Mouse (Mus musculus) hindbrain, postnatal 0 days (tissue): ENCODE data around the gene Pirb. TPM values are rescaled to one million over a fixed set of nuclear protein-coding genes. Genes with fewer than 3 reads are reported as not detected.
"Not testable (repeated sequence)": the region's sequence is repeated elsewhere in the genome, so short reads cannot be mapped to it uniquely, and the experiment has no call there.

ENCODE experiments used
- ATAC-seq: fragments of 200-750 bp; cut with Nextera tagmentation; 2 replicates; pipeline ENCODE4 v1.8.0; 2017; ENCODE audit warnings: mild to moderate bottlenecking, moderate TSS enrichment, moderate library complexity
- DNase-seq: peaks from one replicate; pipeline ENCODE4 v3.0.0-alpha.2; 2015; ENCODE audit warnings: low spot score
- H3K27ac ChIP-seq: fragments of 300-500 bp; sonication (generic); 2 replicates; pipeline ENCODE4 v1.5.1; 2014; ENCODE audit warnings: mild to moderate bottlenecking
- H3K27me3 ChIP-seq: fragments of 300-500 bp; sonication (generic); 2 replicates; pipeline ENCODE4 v1.6.1; 2014; ENCODE audit warnings: low read length, mixed read lengths; ENCODE audit not compliant: insufficient read depth
- H3K36me3 ChIP-seq: fragments of 300-500 bp; sonication (generic); 2 replicates; pipeline ENCODE4 v1.6.1; 2014; ENCODE audit warnings: low read length, mixed read lengths; ENCODE audit not compliant: insufficient read depth
- H3K4me1 ChIP-seq: fragments of 300-500 bp; sonication (generic); 2 replicates; pipeline ENCODE4 v1.6.1; 2014; ENCODE audit warnings: antibody characterized with exemption, low read length, mixed read lengths; ENCODE audit not compliant: insufficient read depth
- H3K4me2 ChIP-seq: fragments of 300-500 bp; sonication (generic); 2 replicates; pipeline ENCODE4 v1.6.1; 2014; ENCODE audit warnings: low read depth, mild to moderate bottlenecking, low read length, moderate library complexity, mixed read lengths
- H3K4me3 ChIP-seq: fragments of 300-500 bp; sonication (generic); 2 replicates; pipeline ENCODE4 v1.5.1; 2014; ENCODE audit warnings: low read length
- H3K9ac ChIP-seq: fragments of 300-500 bp; sonication (generic); replicated peaks from 2 replicates; pipeline ENCODE4 v1.6.1; 2014; ENCODE audit warnings: mild to moderate bottlenecking, low read length, moderate library complexity, mixed read lengths
- H3K9me3 ChIP-seq: fragments of 300-500 bp; sonication (generic); 2 replicates; pipeline ENCODE4 v1.6.1; 2016; ENCODE audit warnings: low read length, mixed read lengths
- CTCF ChIP-seq: IDR thresholded peaks from 2 replicates; pipeline ENCODE4 v1.5.1; 2016; ENCODE audit warnings: antibody characterized with exemption, control low read depth, low read depth
- WGBS: fragments of 180-500 bp; shearing (Covaris S2); extraction: QIAGEN DNeasy Blood & Tissue Kit; methylation state at CpG from one replicate; pipeline ENCODE4 v1.1.7; 2014; 5-methylcytosine and 5-hydroxymethylcytosine counted together
- polyA plus RNA-seq: library from polyadenylated mRNA; unstranded; fragments of >200 nt; fragmentation: Nextera tagmentation; extraction: Ambion mirVana; gene quantifications from 2 replicates; pipeline ENCODE4 v1.2.1, GENCODE M21; 2015
- total RNA-seq: library from RNA; depleted of rRNA; stranded (reverse); fragments of >200 nt; gene quantifications from 2 replicates; pipeline ENCODE4 v1.2.3, GENCODE M21; 2014; rRNA removed

The Pirb gene
- total RNA-seq: 0.37 TPM in 1 of 2 replicates, not detected in the other
- polyA plus RNA-seq: 0.39 and 0.47 TPM in 2 replicates

GRCm38 (mm10) chr7:3720268-3720667 lies at the start of gene Pirb:
Pirb (minus strand) TSS chr7:3720391.
- H3K4me1 ChIP-seq, H3K9me3 ChIP-seq, H3K9ac ChIP-seq, ATAC-seq, H3K27ac ChIP-seq, H3K27me3 ChIP-seq, H3K4me3 ChIP-seq, H3K36me3 ChIP-seq, H3K4me2 ChIP-seq, DNase-seq: not testable (repeated sequence)
- 17% methylated on average over 1 of the region's 3 CpGs for WGBS

DNA sequence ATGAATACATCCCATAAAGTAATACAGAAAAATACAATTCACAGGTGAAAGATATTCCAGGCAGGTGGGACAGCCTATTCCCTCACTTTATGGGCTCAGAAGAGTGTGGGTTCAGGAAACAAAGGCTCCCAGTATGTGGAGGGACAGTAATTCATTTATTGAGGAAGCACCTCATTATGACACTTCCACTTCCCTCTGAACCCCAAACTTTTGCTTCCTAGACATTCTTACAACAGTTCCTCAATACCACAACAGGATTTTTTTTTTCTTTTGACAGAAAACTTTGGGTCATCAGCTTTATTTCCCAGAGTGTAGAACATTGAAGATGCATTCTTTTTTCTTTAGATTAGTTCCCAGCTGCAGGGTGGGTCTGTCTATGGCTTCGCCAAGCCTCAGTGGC lies 12.5 kb upstream of the Pirb start:
- not testable (repeated sequence) for H3K4me1 ChIP-seq, H3K9me3 ChIP-seq, DNase-seq, H3K4me2 ChIP-seq, ATAC-seq, H3K27ac ChIP-seq, H3K27me3 ChIP-seq, H3K36me3 ChIP-seq, H3K9ac ChIP-seq, H3K4me3 ChIP-seq
- no CpG with 5 or more reads among the region's 1 CpGs for WGBS

- H3K27me3 ChIP-seq, H3K9me3 ChIP-seq, ATAC-seq, H3K36me3 ChIP-seq, H3K4me3 ChIP-seq, H3K27ac ChIP-seq, DNase-seq, H3K4me1 ChIP-seq, H3K9ac ChIP-seq, H3K4me2 ChIP-seq: not testable (repeated sequence)
These were observed 5.3 kb upstream of the Pirb start for GRCm38 (mm10) chr7:3725459-3725858.

- ATAC-seq (no peak), DNase-seq (no peak)
- TF ChIP-seq CTCF: no peak
- Histone ChIP-seq H3K9ac (no peak overlapping the region), H3K4me1 (no peaks in the 10 kb centered on the region), H3K27me3 (no peaks in the 10 kb centered on the region), H3K4me3 (no peak overlapping the region), H3K36me3 (no peaks in the 10 kb centered on the region), H3K9me3 (no peaks in the 10 kb centered on the region), H3K4me2 (no peak overlapping the region), H3K27ac (no peak overlapping the region)
- 69% methylated on average over 1 of the region's 1 CpGs for whole genome bisulfite sequencing
These were observed 4.9 kb downstream of the Pirb start for GRCm38 (mm10) chr7:3715249-3715648.

DNA sequence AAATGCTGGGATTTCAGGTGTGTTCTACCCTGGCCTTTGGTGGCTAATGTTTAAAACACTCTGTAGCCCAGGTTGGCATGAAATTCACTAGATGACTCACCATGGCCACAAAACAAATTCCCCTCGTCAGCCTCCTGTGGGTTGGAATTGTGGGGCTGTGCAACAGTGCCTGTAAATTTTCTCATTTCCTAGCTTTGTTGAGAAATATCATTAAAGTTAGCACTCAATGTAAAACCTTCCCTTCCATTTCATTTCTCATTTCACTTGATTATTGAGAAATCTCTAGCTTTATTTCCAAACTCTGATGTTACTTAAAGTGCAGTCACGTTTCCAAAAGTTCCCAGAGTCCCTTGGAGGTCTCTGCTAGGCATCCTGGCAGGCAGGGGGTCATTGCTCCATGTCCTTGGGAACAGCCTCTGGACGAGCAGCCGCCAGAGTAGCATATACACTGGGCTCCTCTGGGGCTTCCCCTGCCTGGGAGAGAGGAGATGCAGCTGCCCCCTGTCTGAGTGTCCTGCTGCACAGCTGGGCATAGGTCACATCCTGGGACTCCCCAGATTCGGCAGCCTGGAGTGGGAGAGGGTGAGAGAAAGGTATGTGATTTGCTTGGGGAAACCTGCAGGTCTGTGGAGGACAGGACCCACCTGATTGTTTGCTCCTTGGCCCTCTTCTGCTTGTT lies 7.8 kb downstream of the Pirb start:
- DNase-seq: no peak
- Histone ChIP-seq H3K27me3 (no peaks in the 10 kb centered on the region), H3K27ac (no peak overlapping the region), H3K4me1 (no peaks in the 10 kb centered on the region), H3K9me3 (no peaks in the 10 kb centered on the region), H3K9ac (no peak overlapping the region), H3K4me2 (no peak overlapping the region), H3K4me3 (no peak overlapping the region), H3K36me3 (0 out of 2 replicates have a peak, but pooled peaks cover 3% of the 10 kb centered on the region)
- TF ChIP-seq CTCF: no peak
- 38% methylated on average over 5 of the region's 5 CpGs for WGBS
- ATAC-seq: no peak

DNA sequence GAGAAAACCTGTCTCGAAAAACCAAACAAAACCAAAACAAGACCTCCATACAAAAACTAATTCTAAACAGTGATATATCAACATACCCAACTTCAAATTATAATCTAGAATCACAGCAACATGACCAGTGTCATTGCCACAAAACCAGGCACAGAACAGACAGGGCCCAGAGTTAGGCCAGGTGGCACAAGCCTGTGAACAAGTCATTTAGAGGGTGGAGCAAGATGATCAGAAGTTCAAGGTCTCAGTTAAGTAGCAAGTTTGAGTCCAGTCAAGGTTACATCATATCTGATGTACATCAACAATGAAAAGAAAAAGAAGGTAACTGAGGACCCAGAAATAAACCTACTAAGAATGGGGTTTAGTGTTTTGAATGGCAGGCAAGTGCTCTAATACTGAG lies 11.2 kb downstream of the Pirb start:
- H3K27me3 ChIP-seq: no peaks in the 10 kb centered on the region
- no peaks in the 10 kb centered on the region for H3K9me3 ChIP-seq
- no peak overlapping the region for H3K4me2 ChIP-seq
- H3K4me3 ChIP-seq: no peak overlapping the region
- DNase-seq (no peak), ATAC-seq (no peak)
- peaks cover 9% of the 10 kb centered on the region for H3K36me3 ChIP-seq
- WGBS: 54% methylated on average over 1 of the region's 1 CpGs
- H3K9ac ChIP-seq: no peak overlapping the region
- peaks cover 10% of the 10 kb centered on the region for H3K4me1 ChIP-seq
- no peak for TF ChIP-seq CTCF
- no peak overlapping the region for H3K27ac ChIP-seq

DNA sequence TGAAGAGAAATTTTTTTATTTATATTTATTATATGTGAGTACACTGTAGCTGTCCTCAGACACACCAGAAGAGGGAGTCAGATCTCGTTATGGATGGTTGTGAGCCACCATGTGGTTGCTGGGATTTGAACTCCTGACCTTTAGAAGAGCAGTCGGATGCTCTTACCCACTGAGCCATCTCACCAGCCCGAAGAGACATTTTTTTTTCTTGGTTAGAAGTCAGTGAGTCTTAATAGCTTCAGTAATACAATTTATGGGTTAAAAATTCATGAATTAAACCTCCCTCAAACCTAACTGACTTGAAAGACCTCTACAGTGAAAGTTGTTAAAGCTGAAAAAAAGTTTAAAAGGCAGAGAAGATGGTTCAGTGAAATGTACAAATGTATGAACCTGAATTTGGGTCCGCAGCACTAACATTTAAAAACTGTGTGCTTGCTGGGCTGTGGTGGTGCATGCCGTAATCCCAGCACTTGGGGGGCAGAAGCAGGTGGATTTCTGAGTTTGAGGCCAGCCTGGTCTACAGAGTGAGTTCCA lies 11.7 kb downstream of the Pirb start:
- not testable (repeated sequence) for H3K4me3 ChIP-seq, H3K9ac ChIP-seq, H3K27me3 ChIP-seq, H3K4me2 ChIP-seq, H3K9me3 ChIP-seq, DNase-seq, H3K4me1 ChIP-seq, H3K36me3 ChIP-seq, H3K27ac ChIP-seq, ATAC-seq
- 38% methylated on average over 5 of the region's 5 CpGs for WGBS
